Mouse (Mus musculus): ENCODE results near the gene Taf11.

The Taf11 gene

GRCm38 (mm10) chr17:27909622-27910500 lies at the start of gene Taf11:
Gene Taf11 (minus strand): TSS chr17:27909844.
- DNase-seq (ENCODE audit: low spot score): peak; percentile 61

- DNase-seq (ENCODE audit: low spot score): no peak
These were observed 48.0 kb upstream of the Taf11 start for GRCm38 (mm10) chr17:27957649-27958048.

- no peak for DNase-seq (ENCODE audit: low spot score)
These were observed 45.2 kb upstream of the Taf11 start for GRCm38 (mm10) chr17:27954629-27955402.

- DNase-seq (ENCODE audit: low spot score): no peak
These were observed 43.5 kb upstream of the Taf11 start for GRCm38 (mm10) chr17:27953136-27953535.

GRCm38 (mm10) chr17:27947155-27947554 lies 37.5 kb upstream of the Taf11 start:
- DNase-seq (ENCODE audit: low spot score): no peak

- no peak for DNase-seq (ENCODE audit: low spot score)
These were observed 36.7 kb upstream of the Taf11 start for GRCm38 (mm10) chr17:27946371-27946770.

- peak; percentile 69 for DNase-seq (ENCODE audit: low spot score)
These were observed 36.0 kb upstream of the Taf11 start for GRCm38 (mm10) chr17:27945546-27946216.

GRCm38 (mm10) chr17:27942131-27942530 lies 32.5 kb upstream of the Taf11 start:
- no peak for DNase-seq (ENCODE audit: low spot score)

GRCm38 (mm10) chr17:27941698-27942097 lies 32.1 kb upstream of the Taf11 start:
- DNase-seq (ENCODE audit: low spot score): peak; percentile 79

GRCm38 (mm10) chr17:27941178-27941577 lies 31.5 kb upstream of the Taf11 start:
- peak; percentile 17 for DNase-seq (ENCODE audit: low spot score)

GRCm38 (mm10) chr17:27940352-27940751 lies 30.7 kb upstream of the Taf11 start:
- peak; percentile 53 for DNase-seq (ENCODE audit: low spot score)

GRCm38 (mm10) chr17:27939028-27939427 lies 29.4 kb upstream of the Taf11 start:
- DNase-seq (ENCODE audit: low spot score): no peak

GRCm38 (mm10) chr17:27938121-27938754 lies 28.6 kb upstream of the Taf11 start:
- peak; percentile 75 for DNase-seq (ENCODE audit: low spot score)

GRCm38 (mm10) chr17:27937054-27937615 lies 27.5 kb upstream of the Taf11 start:
- DNase-seq (ENCODE audit: low spot score): no peak

- DNase-seq (ENCODE audit: low spot score): no peak
These were observed 25.4 kb upstream of the Taf11 start for GRCm38 (mm10) chr17:27935091-27935490.

- DNase-seq (ENCODE audit: low spot score): no peak
These were observed 24.7 kb upstream of the Taf11 start for GRCm38 (mm10) chr17:27934136-27934910.

- no peak for DNase-seq (ENCODE audit: low spot score)
These were observed 22.2 kb upstream of the Taf11 start for GRCm38 (mm10) chr17:27931826-27932225.

- DNase-seq (ENCODE audit: low spot score): no peak
These were observed 20.6 kb upstream of the Taf11 start for GRCm38 (mm10) chr17:27930291-27930690.

GRCm38 (mm10) chr17:27925504-27925903 lies 15.9 kb upstream of the Taf11 start:
- DNase-seq (ENCODE audit: low spot score): no peak

- no peak for DNase-seq (ENCODE audit: low spot score)
These were observed 15.4 kb upstream of the Taf11 start for GRCm38 (mm10) chr17:27925054-27925453.

GRCm38 (mm10) chr17:27922174-27922712 lies 12.6 kb upstream of the Taf11 start:
- no peak for DNase-seq (ENCODE audit: low spot score)
